Mouse (Mus musculus): ENCODE measurements around the gene Auts2.

- TF ChIP-seq POLR2A (IDR thresholded peaks at IDR 0.05; ENCODE audit: low read depth, low read length), result no peak
- no peak for TF ChIP-seq CTCF (conservative IDR thresholded peaks at IDR 0.05; ENCODE audit: insufficient read depth, insufficient read length, low read depth, low read length)
Measured at GRCm38 (mm10) chr5:131702840-131703392, 840.2 kb downstream of the Auts2 start.

All from kidney, adult 2 months (tissue).